Mouse (Mus musculus) embryonic facial prominence, embryonic 13.5 days (tissue): ENCODE measurements around the gene Phactr1. TPM values are rescaled to one million over a fixed set of nuclear protein-coding genes. Genes with fewer than 3 reads are reported as not detected.

Experiments
- ATAC-seq: fragments of 200-750 bp; cut with Nextera tagmentation; 2 replicates; pipeline ENCODE4 v1.8.0; 2017; ENCODE audit warnings: low read depth; ENCODE audit not compliant: insufficient number of reproducible peaks, insufficient read depth, low FRiP score, low TSS enrichment
- H3K27ac ChIP-seq: fragments of 300-500 bp; sonication (generic); 2 replicates; pipeline ENCODE4 v1.5.1; 2015; ENCODE audit warnings: moderate library complexity, mild to moderate bottlenecking, inconsistent platforms
- H3K27me3 ChIP-seq: fragments of 300-500 bp; sonication (generic); 2 replicates; pipeline ENCODE4 v1.6.1; 2015; ENCODE audit warnings: mild to moderate bottlenecking, inconsistent platforms
- H3K36me3 ChIP-seq: fragments of 300-500 bp; sonication (generic); 2 replicates; pipeline ENCODE4 v1.6.1; 2015; ENCODE audit warnings: mild to moderate bottlenecking, inconsistent platforms
- H3K4me1 ChIP-seq: fragments of 300-500 bp; sonication (generic); 2 replicates; pipeline ENCODE4 v1.6.1; 2015; ENCODE audit warnings: inconsistent platforms
- H3K4me2 ChIP-seq: fragments of 300-500 bp; sonication (generic); 2 replicates; pipeline ENCODE4 v1.6.1; 2015; ENCODE audit warnings: moderate library complexity, mild to moderate bottlenecking, inconsistent platforms
- H3K4me3 ChIP-seq: fragments of 300-500 bp; sonication (generic); 2 replicates; pipeline ENCODE4 v1.5.1; 2015; ENCODE audit warnings: mild to moderate bottlenecking, inconsistent platforms
- H3K9ac ChIP-seq: fragments of 300-500 bp; sonication (generic); 2 replicates; pipeline ENCODE4 v1.6.1; 2015; ENCODE audit warnings: mild to moderate bottlenecking, inconsistent platforms
- H3K9me3 ChIP-seq: fragments of 300-500 bp; sonication (generic); 2 replicates; pipeline ENCODE4 v1.6.1; 2016; ENCODE audit warnings: inconsistent platforms
- whole genome bisulfite sequencing: fragments of 180-500 bp; shearing (Covaris S2); methylation state at CpG from one replicate; pipeline ENCODE4 v1.1.7; 2015; ENCODE audit warnings: mixed read lengths; 5-methylcytosine and 5-hydroxymethylcytosine counted together
- polyA plus RNA-seq: library from polyadenylated mRNA; unstranded; fragments of >200 nt; fragmentation: Nextera tagmentation; extraction: Ambion mirVana; gene quantifications from 2 replicates; pipeline ENCODE4 v1.2.1, GENCODE M21; 2015

Phactr1 gene
- polyA plus RNA-seq, 1 experiment from 2014 or later, result 13.2 TPM

GRCm38 (mm10) chr13:42956327-42956726 is 275.9 kb downstream of the Phactr1 start:
- no peak for ATAC-seq
- no peak overlapping the region for H3K4me2 ChIP-seq
- H3K36me3 ChIP-seq, result no peaks in the 10 kb centered on the region
- no peak overlapping the region for H3K4me3 ChIP-seq
- 68% methylated on average over 10 of the region's 10 CpGs for WGBS
- no peak overlapping the region for H3K9ac ChIP-seq
- peaks cover 14% of the 10 kb centered on the region; the same call in 1 of the 2 replicates for H3K4me1 ChIP-seq
- H3K9me3 ChIP-seq, result no peaks in the 10 kb centered on the region
- H3K27ac ChIP-seq, result no peak overlapping the region
- H3K27me3 ChIP-seq, result no peaks in the 10 kb centered on the region

DNA sequence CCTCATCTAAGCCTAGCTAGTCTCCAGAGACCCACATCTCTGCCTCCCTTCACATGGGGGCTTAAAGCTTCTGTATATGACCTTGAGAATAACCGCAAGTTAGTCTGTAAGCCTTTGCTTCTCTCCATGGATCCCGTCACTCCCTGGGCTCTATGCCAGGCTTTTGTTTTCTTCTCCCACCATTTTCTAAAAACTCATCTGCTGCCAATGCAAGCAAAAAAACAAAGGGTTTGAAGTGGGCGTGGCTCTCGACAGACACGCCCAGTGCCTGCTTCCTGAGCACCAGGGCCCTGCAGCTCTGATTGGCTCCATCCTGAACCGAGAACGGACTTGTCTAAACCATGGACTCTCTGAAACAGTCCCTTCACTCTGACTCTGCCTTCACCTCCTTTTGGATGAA is 277.4 kb downstream of the Phactr1 start:
- Histone ChIP-seq H3K9me3 (no peaks in the 10 kb centered on the region), H3K4me3 (no peak overlapping the region), H3K4me1 (peaks cover 4% of the 10 kb centered on the region; the same call in 1 of the 2 replicates), H3K9ac (no peak overlapping the region), H3K27ac (no peak overlapping the region), H3K27me3 (no peaks in the 10 kb centered on the region), H3K4me2 (no peak overlapping the region), H3K36me3 (no peaks in the 10 kb centered on the region)
- ATAC-seq, result no peak
- WGBS, result 64% methylated on average over 7 of the region's 7 CpGs

DNA sequence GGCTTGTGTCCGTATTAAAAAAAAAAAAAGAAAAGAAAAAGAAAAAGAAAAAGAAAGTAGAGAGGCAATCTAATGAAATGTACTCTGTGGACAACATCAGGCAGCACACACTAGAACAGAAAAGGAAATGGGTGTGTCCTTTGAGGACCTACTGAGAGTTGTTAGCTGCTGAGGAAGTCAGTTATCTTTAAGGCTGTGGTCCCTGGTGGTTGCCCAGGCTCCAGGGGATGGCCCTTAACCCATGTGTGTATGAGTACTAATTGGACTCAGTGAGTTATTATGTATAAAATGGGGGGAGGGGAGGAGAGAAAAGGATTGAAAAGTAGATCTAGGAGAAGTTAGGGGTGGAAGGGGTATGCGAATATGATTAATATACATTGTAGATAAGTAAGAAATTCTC is 278.4 kb downstream of the Phactr1 start:
- no peak overlapping the region for H3K9ac ChIP-seq
- no peak overlapping the region for H3K27ac ChIP-seq
- H3K27me3 ChIP-seq, result no peaks in the 10 kb centered on the region
- WGBS, result 93% methylated on average over 2 of the region's 2 CpGs
- peaks cover 4% of the 10 kb centered on the region; the same call in 1 of the 2 replicates for H3K4me1 ChIP-seq
- ATAC-seq, result no peak
- H3K9me3 ChIP-seq, result no peaks in the 10 kb centered on the region
- no peak overlapping the region for H3K4me3 ChIP-seq
- H3K36me3 ChIP-seq, result no peaks in the 10 kb centered on the region
- H3K4me2 ChIP-seq, result no peak overlapping the region

DNA sequence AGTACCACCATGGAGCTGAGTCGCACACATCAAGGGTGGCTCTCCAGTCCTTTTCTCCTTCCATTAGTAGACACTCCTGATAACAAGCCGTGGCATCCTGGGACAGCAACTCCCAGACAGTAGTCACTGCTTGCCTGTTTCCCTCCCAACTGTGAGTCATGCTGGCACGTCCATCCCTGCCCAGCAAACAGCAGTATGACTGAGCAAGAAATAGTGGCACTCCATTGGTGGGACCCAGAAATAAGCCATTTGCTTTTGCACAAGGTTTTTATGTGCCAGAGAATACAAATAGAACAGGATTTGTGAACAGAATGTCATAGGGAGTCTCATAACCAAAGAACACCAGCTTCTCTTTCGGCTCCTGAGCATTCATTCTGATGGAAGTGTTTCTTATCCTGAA is 281.1 kb downstream of the Phactr1 start:
- ATAC-seq, result no peak
- no peaks in the 10 kb centered on the region for H3K9me3 ChIP-seq
- H3K27me3 ChIP-seq, result no peaks in the 10 kb centered on the region
- no peak overlapping the region for H3K4me3 ChIP-seq
- H3K27ac ChIP-seq, result no peak overlapping the region
- peaks cover 4% of the 10 kb centered on the region; the same call in 1 of the 2 replicates for H3K4me1 ChIP-seq
- WGBS, result 90% methylated on average over 4 of the region's 4 CpGs
- H3K9ac ChIP-seq, result no peak overlapping the region
- no peak overlapping the region for H3K4me2 ChIP-seq
- H3K36me3 ChIP-seq, result no peaks in the 10 kb centered on the region

- no peaks in the 10 kb centered on the region for H3K9me3 ChIP-seq
- no peak overlapping the region for H3K4me3 ChIP-seq
- 72% methylated on average over 4 of the region's 4 CpGs for WGBS
- H3K27ac ChIP-seq, result no peak overlapping the region
- H3K9ac ChIP-seq, result no peak overlapping the region
- H3K4me1 ChIP-seq, result no peaks in the 10 kb centered on the region
- H3K27me3 ChIP-seq, result no peaks in the 10 kb centered on the region
- ATAC-seq, result no peak
- no peak overlapping the region for H3K4me2 ChIP-seq
- no peaks in the 10 kb centered on the region for H3K36me3 ChIP-seq
Measured at GRCm38 (mm10) chr13:42968537-42968936, 288.1 kb downstream of the Phactr1 start.

DNA sequence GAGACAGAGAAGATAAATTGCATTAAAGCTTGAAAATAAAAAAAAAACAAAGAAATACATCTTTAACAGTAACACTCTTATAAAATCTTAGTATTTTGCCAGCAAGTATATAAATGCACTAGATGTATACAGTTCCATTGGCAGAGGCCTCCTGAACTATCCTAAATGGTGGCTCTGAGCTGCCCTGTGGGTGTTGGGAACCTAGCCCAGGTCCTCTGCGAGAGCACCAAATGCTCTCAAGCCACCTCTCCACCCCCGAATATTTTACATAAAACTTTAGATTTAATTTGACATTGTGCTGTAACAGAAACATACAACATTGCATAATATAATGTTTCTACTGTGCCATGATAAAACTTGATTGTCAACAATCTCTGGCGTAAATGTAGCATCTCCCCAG is 293.1 kb downstream of the Phactr1 start:
- 83% methylated on average over 3 of the region's 3 CpGs for WGBS
- Histone ChIP-seq H3K27ac (no peak overlapping the region), H3K9ac (no peak overlapping the region), H3K4me3 (no peak overlapping the region), H3K4me2 (no peak overlapping the region), H3K4me1 (no peaks in the 10 kb centered on the region), H3K9me3 (no peaks in the 10 kb centered on the region), H3K36me3 (no peaks in the 10 kb centered on the region), H3K27me3 (no peaks in the 10 kb centered on the region)
- no peak for ATAC-seq

DNA sequence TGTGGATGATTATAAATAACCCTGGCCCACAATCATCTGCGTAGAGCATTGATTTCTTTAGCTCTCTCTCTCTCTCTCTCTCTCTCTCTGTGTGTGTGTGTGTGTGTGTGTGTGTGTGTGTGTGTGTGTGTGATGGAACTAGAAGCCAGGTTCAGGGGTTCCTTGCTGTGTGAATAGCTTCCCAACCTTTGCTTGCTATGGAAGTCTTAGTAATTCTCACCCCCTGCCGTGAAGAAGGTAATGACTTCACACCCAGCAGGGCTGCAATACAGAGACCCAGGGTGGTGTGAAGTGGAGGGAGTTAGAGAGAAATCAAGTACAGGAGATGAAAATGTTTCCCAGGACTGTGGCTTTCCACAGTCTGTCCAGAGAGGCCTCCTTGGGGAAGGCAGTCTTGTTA is 293.5 kb downstream of the Phactr1 start:
- no peaks in the 10 kb centered on the region for H3K27me3 ChIP-seq
- no peak overlapping the region for H3K4me3 ChIP-seq
- ATAC-seq, result no peak
- no peak overlapping the region for H3K4me2 ChIP-seq
- H3K36me3 ChIP-seq, result no peaks in the 10 kb centered on the region
- no peaks in the 10 kb centered on the region for H3K9me3 ChIP-seq
- no peak overlapping the region for H3K9ac ChIP-seq
- no peak overlapping the region for H3K27ac ChIP-seq
- WGBS, result 75% methylated on average over 2 of the region's 2 CpGs
- H3K4me1 ChIP-seq, result no peaks in the 10 kb centered on the region

DNA sequence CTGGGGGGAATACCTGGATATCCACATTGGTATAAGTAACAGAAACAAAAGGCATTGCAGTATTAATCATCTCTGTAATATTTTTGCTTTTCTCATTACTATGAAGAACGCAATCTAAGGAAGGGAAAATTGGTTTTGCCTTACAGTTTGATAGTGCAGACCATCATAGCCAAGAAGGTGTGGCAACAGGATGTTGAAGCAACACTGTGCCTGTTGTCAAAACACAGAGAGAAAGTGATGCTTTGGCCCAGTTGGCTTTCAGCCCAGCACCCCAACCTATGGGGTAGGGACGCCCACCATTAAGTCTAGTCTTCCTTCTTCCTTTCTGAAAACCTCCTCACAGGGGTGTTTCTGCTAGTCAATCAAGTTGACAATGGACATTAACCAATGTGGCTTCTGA is 294.1 kb downstream of the Phactr1 start:
- Histone ChIP-seq H3K4me2 (no peak overlapping the region), H3K9ac (no peak overlapping the region), H3K36me3 (no peaks in the 10 kb centered on the region), H3K27ac (no peak overlapping the region), H3K4me3 (no peak overlapping the region), H3K9me3 (no peaks in the 10 kb centered on the region), H3K4me1 (no peaks in the 10 kb centered on the region), H3K27me3 (no peaks in the 10 kb centered on the region)
- WGBS, result 73% methylated on average over 2 of the region's 2 CpGs
- no peak for ATAC-seq

GRCm38 (mm10) chr13:42976144-42976543 is 295.7 kb downstream of the Phactr1 start:
- 90% methylated on average over 3 of the region's 3 CpGs for WGBS
- Histone ChIP-seq H3K4me2 (no peak overlapping the region), H3K9me3 (no peaks in the 10 kb centered on the region), H3K27me3 (no peaks in the 10 kb centered on the region), H3K4me3 (no peak overlapping the region), H3K4me1 (no peaks in the 10 kb centered on the region), H3K9ac (no peak overlapping the region), H3K27ac (no peak overlapping the region), H3K36me3 (no peaks in the 10 kb centered on the region)
- ATAC-seq, result no peak

DNA sequence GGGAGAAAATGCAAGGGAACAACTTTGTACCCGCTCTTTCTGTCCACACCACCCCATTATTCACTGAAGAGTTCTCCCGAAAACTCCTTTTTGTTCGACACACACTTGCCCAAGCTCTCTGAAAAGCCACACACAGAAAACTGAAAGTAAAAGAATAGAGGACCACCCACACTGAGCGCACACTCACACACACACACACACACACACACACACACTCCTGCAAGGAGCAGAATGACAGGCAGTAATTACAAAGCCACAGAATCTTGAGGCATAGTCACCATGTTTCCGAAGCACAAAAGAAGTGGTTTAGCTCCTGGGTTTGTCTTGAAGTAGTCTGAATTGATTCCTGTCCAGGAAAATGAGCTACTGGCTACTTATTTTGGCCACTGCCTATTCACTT is 296.5 kb downstream of the Phactr1 start:
- no peaks in the 10 kb centered on the region for H3K27me3 ChIP-seq
- WGBS, result 69% methylated on average over 5 of the region's 5 CpGs
- no peak for ATAC-seq

GRCm38 (mm10) chr13:42980581-42980980 is 300.2 kb downstream of the Phactr1 start:
- WGBS, result 82% methylated on average over 4 of the region's 4 CpGs
- Histone ChIP-seq H3K27me3 (no peaks in the 10 kb centered on the region), H3K36me3 (no peaks in the 10 kb centered on the region), H3K4me2 (no peak overlapping the region), H3K9ac (no peak overlapping the region), H3K4me1 (no peaks in the 10 kb centered on the region), H3K4me3 (no peak overlapping the region), H3K9me3 (no peaks in the 10 kb centered on the region), H3K27ac (no peak overlapping the region)
- ATAC-seq, result no peak

More for the DNA sequence above, 296.5 kb downstream of the Phactr1 start:
- Histone ChIP-seq H3K4me1 (no peaks in the 10 kb centered on the region), H3K36me3 (no peaks in the 10 kb centered on the region), H3K27ac (no peak overlapping the region), H3K9me3 (no peaks in the 10 kb centered on the region), H3K4me2 (no peak overlapping the region), H3K9ac (no peak overlapping the region), H3K4me3 (no peak overlapping the region)

- no peak for ATAC-seq
- H3K27me3 ChIP-seq, result no peaks in the 10 kb centered on the region
- no peaks in the 10 kb centered on the region for H3K4me1 ChIP-seq
- H3K4me2 ChIP-seq, result no peak overlapping the region
- no peak overlapping the region for H3K4me3 ChIP-seq
- H3K27ac ChIP-seq, result no peak overlapping the region
- WGBS, result 87% methylated on average over 9 of the region's 9 CpGs
- no peaks in the 10 kb centered on the region for H3K9me3 ChIP-seq
- no peaks in the 10 kb centered on the region for H3K36me3 ChIP-seq
- no peak overlapping the region for H3K9ac ChIP-seq
Measured at GRCm38 (mm10) chr13:42982646-42983045, 302.2 kb downstream of the Phactr1 start.

- Histone ChIP-seq H3K36me3 (no peaks in the 10 kb centered on the region), H3K9ac (no peak overlapping the region), H3K27me3 (no peaks in the 10 kb centered on the region), H3K4me2 (no peak overlapping the region), H3K4me1 (no peaks in the 10 kb centered on the region), H3K9me3 (no peaks in the 10 kb centered on the region), H3K4me3 (no peak overlapping the region), H3K27ac (no peak overlapping the region)
- no peak for ATAC-seq
- 83% methylated on average over 7 of the region's 7 CpGs for WGBS
Measured at GRCm38 (mm10) chr13:42985806-42986205, 305.4 kb downstream of the Phactr1 start.
